Mouse (Mus musculus) regulatory T cell (primary cell): ENCODE measurements around the gene Cdc42se2.

Experiments
- in situ Hi-C: fragments of 300-600 bp; cut with MboI, MseI; formaldehyde crosslinking; loops from one replicate; pipeline ENCODE4 v1.15.1; 2025; ENCODE audit warnings: high pct_unique_total_duplicates

Cdc42se2 gene

GRCm38 (mm10) chr11:54755148-54755664, 32.3 kb downstream of the Cdc42se2 start:
- in situ Hi-C loops, result no loop called here

GRCm38 (mm10) chr11:54754301-54755147, 33.0 kb downstream of the Cdc42se2 start:
- in situ Hi-C loops, result no loop called here

- in situ Hi-C loops, result no loop called here
These were observed 36.0 kb downstream of the Cdc42se2 start for GRCm38 (mm10) chr11:54751502-54751901.

- in situ Hi-C loops, result no loop called here
These were observed 38.6 kb downstream of the Cdc42se2 start for GRCm38 (mm10) chr11:54748891-54749290.

GRCm38 (mm10) chr11:54744231-54744630, 43.2 kb downstream of the Cdc42se2 start:
- in situ Hi-C loops, result no loop called here

GRCm38 (mm10) chr11:54741330-54741729, 46.1 kb downstream of the Cdc42se2 start:
- in situ Hi-C loops, result no loop called here

- in situ Hi-C loops, result no loop called here
These were observed 48.3 kb downstream of the Cdc42se2 start for GRCm38 (mm10) chr11:54739012-54739750.

GRCm38 (mm10) chr11:54736903-54737302, 50.6 kb downstream of the Cdc42se2 start:
- in situ Hi-C loops, result no loop called here

- in situ Hi-C loops, result no loop called here
These were observed 52.4 kb downstream of the Cdc42se2 start for GRCm38 (mm10) chr11:54735114-54735513.

- in situ Hi-C loops, result no loop called here
These were observed 53.9 kb downstream of the Cdc42se2 start for GRCm38 (mm10) chr11:54733546-54733945.

GRCm38 (mm10) chr11:54731367-54731766, 56.1 kb downstream of the Cdc42se2 start:
- in situ Hi-C loops, result no loop called here

GRCm38 (mm10) chr11:54730931-54731330, 56.5 kb downstream of the Cdc42se2 start:
- in situ Hi-C loops, result no loop called here

GRCm38 (mm10) chr11:54729311-54729710, 58.2 kb downstream of the Cdc42se2 start:
- in situ Hi-C loops, result no loop called here

GRCm38 (mm10) chr11:54728371-54728770, 59.1 kb downstream of the Cdc42se2 start:
- in situ Hi-C loops, result no loop called here

- in situ Hi-C loops, result no loop called here
These were observed 60.1 kb downstream of the Cdc42se2 start for GRCm38 (mm10) chr11:54727327-54727901.

- in situ Hi-C loops, result no loop called here
These were observed 60.9 kb downstream of the Cdc42se2 start for GRCm38 (mm10) chr11:54726571-54727062.

- in situ Hi-C loops, result no loop called here
These were observed 63.0 kb downstream of the Cdc42se2 start for GRCm38 (mm10) chr11:54724353-54725034.

- in situ Hi-C loops, result no loop called here
These were observed 65.4 kb downstream of the Cdc42se2 start for GRCm38 (mm10) chr11:54722057-54722456.

- in situ Hi-C loops, result no loop called here
These were observed 68.9 kb downstream of the Cdc42se2 start for GRCm38 (mm10) chr11:54718601-54719000.

GRCm38 (mm10) chr11:54717893-54718292, 69.6 kb downstream of the Cdc42se2 start:
- in situ Hi-C loops, result no loop called here

GRCm38 (mm10) chr11:54712849-54713248, 74.6 kb downstream of the Cdc42se2 start:
- in situ Hi-C loops, result no loop called here
